Comparison of ENCODE assay signal across 21 mouse cellular contexts in the genomic region with DNA sequence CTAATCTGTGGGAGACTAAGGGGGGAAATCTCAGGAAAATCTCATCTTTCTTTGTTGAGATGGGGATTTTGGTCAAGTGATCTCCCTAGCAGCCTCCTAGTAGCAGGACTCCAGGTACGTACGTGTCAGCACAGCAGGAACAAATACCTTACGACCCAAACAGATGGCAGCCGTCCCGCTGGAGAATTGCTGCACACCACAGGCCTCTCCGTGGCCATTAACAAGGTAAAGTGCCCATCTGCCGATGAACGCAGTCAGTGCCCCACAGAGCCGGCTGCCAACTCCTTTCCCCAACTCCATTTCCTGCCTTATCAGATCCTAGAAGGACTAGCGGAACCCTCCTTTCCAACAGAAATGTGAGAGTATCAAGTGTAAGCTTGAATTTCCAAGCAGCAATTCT. TPM values are rescaled to one million over a fixed set of nuclear protein-coding genes. Genes with fewer than 3 reads are reported as not detected.
A peak's percentile ranks its signal among the peaks of the same experiment; 100 is the strongest.
DNase-seq lines count a peak whose midpoint lies in the region; ATAC-seq and TF ChIP-seq lines count a peak whose summit lies in the region.
"Had no signal": no experiment of that assay in that cellular context is flagged by ENCODE, and none has a peak within 500 bp of the region (broad histone marks: within the 10 kb centered on the region; RNA-seq: fewer than 3 reads in every experiment).

No protein-coding gene starts in this region.

- no peak for TF ChIP-seq CTCF in midbrain, postnatal 0 days (IDR thresholded peaks at IDR 0.05)
- no peak for TF ChIP-seq CTCF in cerebellum, adult 2 months (IDR thresholded peaks at IDR 0.05; ENCODE audit: borderline replicate concordance, insufficient read depth, low read depth, low read length)

- no peak for ATAC-seq in heart, embryonic 13.5 days (ENCODE audit: extremely low read depth, insufficient number of reproducible peaks, low FRiP score, low TSS enrichment)
- ATAC-seq in midbrain, postnatal 0 days (ENCODE audit: low FRiP score) = no peak
- no peak for ATAC-seq in midbrain, embryonic 16.5 days

- 0 out of 2 replicates have a peak overlapping the region, but pooled peaks have one; percentile 28 for H3K9ac ChIP-seq in heart, embryonic 13.5 days
- H3K9ac ChIP-seq in midbrain, postnatal 0 days (replicated peaks; ENCODE audit: low read length, poor library complexity, severe bottlenecking) = no peak overlapping the region
- H3K9ac ChIP-seq in midbrain, embryonic 16.5 days (ENCODE audit: low read depth, low read length) = no peak overlapping the region
- H3K9ac ChIP-seq: embryonic facial prominence, embryonic 12.5 days; liver, embryonic 15.5 days had no signal

- H3K9me3 ChIP-seq in heart, embryonic 13.5 days = no peaks in the 10 kb centered on the region
- no peaks in the 10 kb centered on the region for H3K9me3 ChIP-seq in midbrain, postnatal 0 days (ENCODE audit: low read length)
- H3K9me3 ChIP-seq in midbrain, embryonic 16.5 days (replicated peaks; ENCODE audit: control insufficient read depth, low read length, poor library complexity, severe bottlenecking) = no peaks in the 10 kb centered on the region
- H3K9me3 ChIP-seq: embryonic facial prominence, embryonic 12.5 days; heart, embryonic 10.5 days; limb, embryonic 13.5 days; liver, embryonic 15.5 days; midbrain, embryonic 10.5 days had no signal

- H3K27me3 ChIP-seq in heart, embryonic 13.5 days (replicated peaks) = no peaks in the 10 kb centered on the region
- H3K27me3 ChIP-seq in midbrain, postnatal 0 days (ENCODE audit: insufficient read depth, low read length) = no peaks in the 10 kb centered on the region
- no peaks in the 10 kb centered on the region for H3K27me3 ChIP-seq in midbrain, embryonic 16.5 days (ENCODE audit: control insufficient read depth, insufficient read depth, low read depth, low read length)
- no peaks in the 10 kb centered on the region for H3K27me3 ChIP-seq in cerebellum, adult 2 months (ENCODE audit: control insufficient read depth, insufficient read depth, low read length)
- H3K27me3 ChIP-seq: embryonic facial prominence, embryonic 12.5 days; limb, embryonic 13.5 days; liver, embryonic 15.5 days had no signal

- 62% methylated on average over 10 of the region's 10 CpGs for whole genome bisulfite sequencing in heart, embryonic 13.5 days
- 60% methylated on average over 10 of the region's 10 CpGs for WGBS in midbrain, postnatal 0 days
- 57% methylated on average over 10 of the region's 10 CpGs for WGBS in midbrain, embryonic 16.5 days
- WGBS in cerebellum, adult 2 months = 12% methylated on average over 10 of the region's 10 CpGs

- no peak overlapping the region for H3K27ac ChIP-seq in heart, embryonic 13.5 days (replicated peaks)
- no peak overlapping the region for H3K27ac ChIP-seq in midbrain, postnatal 0 days (ENCODE audit: low read depth, low read length)
- no peak overlapping the region for H3K27ac ChIP-seq in midbrain, embryonic 16.5 days (ENCODE audit: low read length)
- H3K27ac ChIP-seq in cerebellum, adult 2 months (ENCODE audit: insufficient read depth, low read length) = no peak overlapping the region
- H3K27ac ChIP-seq: embryonic facial prominence, embryonic 12.5 days; heart, embryonic 10.5 days; limb, embryonic 13.5 days; liver, embryonic 15.5 days; midbrain, embryonic 10.5 days had no signal

- TF ChIP-seq POLR2A in cerebellum, adult 2 months (IDR thresholded peaks at IDR 0.05; ENCODE audit: borderline replicate concordance, insufficient read depth, low read length) = no peak

- DNase-seq in heart, postnatal 4 days = no peak
- peak; percentile 8 for DNase-seq in midbrain, postnatal 0 days (ENCODE audit: low spot score)
- DNase-seq in cerebellum, adult 2 months = peak; percentile 82 to 88
- DNase-seq in lung, postnatal 4 days = no peak
- DNase-seq in layer of hippocampus, postnatal 25 days (ENCODE audit: extremely low spot score in 1 of 2, low spot score in 1 of 2) = no peak
- no peak for DNase-seq in c-Kit-positive CD71-positive TER-119-positive erythroid progenitor cells, embryonic 14.5 days (ENCODE audit: low spot score)
- DNase-seq: adrenal gland, postnatal 14 days; gastrocnemius, postnatal 14 days; heart, postnatal 36 days; kidney, adult 11 months; kidney, postnatal 4 days; layer of hippocampus, postnatal 36 days; lung, postnatal 14 days; right cerebral cortex, postnatal 14 days had no signal

- H3K4me3 ChIP-seq in heart, embryonic 13.5 days = no peak overlapping the region
- H3K4me3 ChIP-seq in midbrain, postnatal 0 days (ENCODE audit: low read depth, low read length) = no peak overlapping the region
- H3K4me3 ChIP-seq in midbrain, embryonic 16.5 days (ENCODE audit: low read depth, low read length) = no peak overlapping the region
- H3K4me3 ChIP-seq in cerebellum, adult 2 months (replicated peaks; ENCODE audit: insufficient read depth, low read depth, low read length) = no peak overlapping the region
- H3K4me3 ChIP-seq: embryonic facial prominence, embryonic 12.5 days; heart, embryonic 10.5 days; limb, embryonic 13.5 days; liver, embryonic 15.5 days; midbrain, embryonic 10.5 days had no signal

- H3K4me1 ChIP-seq in heart, embryonic 13.5 days = peaks cover 20% of the 10 kb centered on the region
- H3K4me1 ChIP-seq in midbrain, postnatal 0 days (ENCODE audit: insufficient read depth, low read length) = no peaks in the 10 kb centered on the region
- H3K4me1 ChIP-seq in midbrain, embryonic 16.5 days (ENCODE audit: control insufficient read depth, insufficient read depth, low read length) = no peaks in the 10 kb centered on the region
- H3K4me1 ChIP-seq in cerebellum, adult 2 months (ENCODE audit: control insufficient read depth, insufficient read depth, low read length) = peaks cover 18% of the 10 kb centered on the region
- H3K4me1 ChIP-seq: embryonic facial prominence, embryonic 12.5 days had no signal

- H3K36me3 ChIP-seq in heart, embryonic 13.5 days = peaks cover 11% of the 10 kb centered on the region; the same call in 1 of the 2 replicates
- H3K36me3 ChIP-seq in midbrain, postnatal 0 days (ENCODE audit: insufficient read depth, low read length) = no peaks in the 10 kb centered on the region
- no peaks in the 10 kb centered on the region for H3K36me3 ChIP-seq in midbrain, embryonic 16.5 days (ENCODE audit: control insufficient read depth, insufficient read depth, low read length)
- H3K36me3 ChIP-seq: liver, embryonic 15.5 days; midbrain, embryonic 10.5 days had no signal

- no peak overlapping the region for H3K4me2 ChIP-seq in heart, embryonic 13.5 days
- no peak overlapping the region for H3K4me2 ChIP-seq in midbrain, postnatal 0 days (ENCODE audit: low read depth, low read length, poor library complexity, severe bottlenecking)
- no peak overlapping the region for H3K4me2 ChIP-seq in midbrain, embryonic 16.5 days (ENCODE audit: low read length)
- H3K4me2 ChIP-seq: embryonic facial prominence, embryonic 12.5 days; limb, embryonic 13.5 days; liver, embryonic 15.5 days had no signal

RNA-seq across cellular contexts. Expression of a gene that starts 13.5 kb away (rescaled TPM):
- 3.0 and 3.4 TPM in 2 replicates for polyA plus RNA-seq in heart, embryonic 13.5 days (2015; fragmentation: Nextera tagmentation; extraction: Ambion mirVana)
- 10 to 100 TPM; 11.8 to 14.0 TPM for total RNA-seq in heart, postnatal 4 days (2021)
- 31.2 and 31.6 TPM in 2 replicates for total RNA-seq in midbrain, postnatal 0 days (2014; rRNA removed)
- polyA plus RNA-seq in midbrain, postnatal 0 days (2015; fragmentation: Nextera tagmentation; extraction: Ambion mirVana) = 6.5 and 7.0 TPM in 2 replicates
- polyA plus RNA-seq in midbrain, embryonic 16.5 days (2015; fragmentation: Nextera tagmentation; extraction: Ambion mirVana) = 9.5 and 10.9 TPM in 2 replicates
- polyA plus RNA-seq in cerebellum, adult 2 months (2012; rRNA removed) = 35.9 and 36.8 TPM in 2 replicates
- 10 to 100 TPM; 47.5 to 60.3 TPM for total RNA-seq in layer of hippocampus, postnatal 25 days (2021)

RNA-seq across cellular contexts. Expression of a gene that starts 45.7 kb away (rescaled TPM):
- polyA plus RNA-seq in heart, embryonic 13.5 days (2015; fragmentation: Nextera tagmentation; extraction: Ambion mirVana) = 39.3 and 39.8 TPM in 2 replicates
- total RNA-seq in heart, postnatal 4 days (2021) = 10 to 100 TPM; 23.5 to 26.2 TPM
- 43.1 and 46.3 TPM in 2 replicates for total RNA-seq in midbrain, postnatal 0 days (2014; rRNA removed)
- 49.9 and 51.2 TPM in 2 replicates for polyA plus RNA-seq in midbrain, postnatal 0 days (2015; fragmentation: Nextera tagmentation; extraction: Ambion mirVana)
- 49.5 and 52.6 TPM in 2 replicates for polyA plus RNA-seq in midbrain, embryonic 16.5 days (2015; fragmentation: Nextera tagmentation; extraction: Ambion mirVana)
- polyA plus RNA-seq in cerebellum, adult 2 months (2012; rRNA removed) = 24.9 and 25.3 TPM in 2 replicates
- total RNA-seq in layer of hippocampus, postnatal 25 days (2021) = 10 to 100 TPM; 34.6 to 36.7 TPM

Comparison
In these comparisons a context has a peak if more than half of its experiments do, and no peak if none do; other contexts are left out.
1. DNase-seq: peak in midbrain, postnatal 0 days (single experiment) and cerebellum, adult 2 months (2 of 2); none in heart, postnatal 4 days (single experiment), lung, postnatal 4 days (0 of 2), layer of hippocampus, postnatal 25 days (0 of 2) and c-Kit-positive CD71-positive TER-119-positive erythroid progenitor cells, embryonic 14.5 days (single experiment).